Mouse (Mus musculus) MEL (cell line): ENCODE measurements at regions not wholly inside any gene's neighbourhood (a gene's known extent, or its start where the extent isn't known, plus 50 kb on each side); places are given as distances from the start of the nearest gene placed in this dataset.

ENCODE experiments used
- DNase-seq: peaks from one replicate; pipeline ENCODE4 v3.0.0; 2011; ENCODE audit warnings: low read depth, low spot score
- H3K27ac ChIP-seq: 2 replicates; pipeline ENCODE4 v1.5.1; 2012; ENCODE audit warnings: low read depth, mild to moderate bottlenecking, control low read depth, low read length, moderate library complexity; ENCODE audit not compliant: control insufficient read depth
- H3K27me3 ChIP-seq, 2 experiments: fragments of 150-350 bp in 1 of 2; sonication (generic) in 1 of 2; 2 replicates each; pipeline ENCODE4 v1.6.1; 2012; ENCODE audit warnings: low read length in 2 of 2, mild to moderate bottlenecking in 2 of 2, improper control_type of control experiment in 1 of 2, moderate library complexity in 1 of 2; ENCODE audit not compliant: insufficient read depth in 2 of 2, control insufficient read depth in 1 of 2
- H3K36me3 ChIP-seq, 2 experiments: 2 replicates each; pipeline ENCODE4 v1.6.1; 2012 to 2014; ENCODE audit warnings: low read length in 2 of 2, improper control_type of control experiment in 1 of 2, inconsistent platforms in 1 of 2, mild to moderate bottlenecking in 1 of 2; ENCODE audit not compliant: insufficient read depth in 2 of 2, control insufficient read depth in 1 of 2
- H3K4me1 ChIP-seq, 2 experiments: fragments of 150-350 bp in 1 of 2; sonication (generic) in 1 of 2; 2 replicates each; pipeline ENCODE4 v1.6.1; 2012; ENCODE audit warnings: low read length in 2 of 2, improper control_type of control experiment in 1 of 2, mild to moderate bottlenecking in 1 of 2; ENCODE audit not compliant: insufficient read depth in 2 of 2, control insufficient read depth in 1 of 2
- H3K4me3 ChIP-seq, 2 experiments: fragments of 150-350 bp in 1 of 2; sonication (generic) in 1 of 2; 2 replicates each; pipeline ENCODE4 v1.5.1; 2012; ENCODE audit warnings: low read depth in 2 of 2, low read length in 2 of 2, mild to moderate bottlenecking in 2 of 2, moderate library complexity in 2 of 2, control low read depth in 1 of 2, improper control_type of control experiment in 1 of 2; ENCODE audit not compliant: control insufficient read depth in 1 of 2, insufficient read depth in 1 of 2
- H3K79me2 ChIP-seq: 2 replicates; pipeline ENCODE4 v1.6.1; 2012; ENCODE audit warnings: mild to moderate bottlenecking, low read length, moderate library complexity; ENCODE audit not compliant: control insufficient read depth, poor library complexity, insufficient read depth
- H3K9ac ChIP-seq: 2 replicates; pipeline ENCODE4 v1.6.1; 2012; ENCODE audit warnings: low read depth, mild to moderate bottlenecking, control low read depth, low read length, moderate library complexity; ENCODE audit not compliant: control insufficient read depth, poor library complexity, severe bottlenecking
- H3K9me3 ChIP-seq: fragments of 150-350 bp; sonication (generic); replicated peaks from 2 replicates; pipeline ENCODE4 v1.6.1; 2012; ENCODE audit warnings: mild to moderate bottlenecking, low read length, improper control_type of control experiment, moderate library complexity; ENCODE audit not compliant: insufficient read depth
- BHLHE40 ChIP-seq: IDR thresholded peaks from 2 replicates; pipeline ENCODE4 v1.6.1; 2012; ENCODE audit warnings: low read depth, mild to moderate bottlenecking, inconsistent platforms, low read length, improper control_type of control experiment, borderline replicate concordance
- CHD1 ChIP-seq: IDR thresholded peaks from 2 replicates; pipeline ENCODE4 v1.6.1; 2012; ENCODE audit warnings: low read depth, mild to moderate bottlenecking, inconsistent platforms, low read length, improper control_type of control experiment
- CHD2 ChIP-seq: IDR thresholded peaks from 2 replicates; pipeline ENCODE4 v1.6.1; 2011; ENCODE audit warnings: low read length, improper control_type of control experiment
- CTCF ChIP-seq, 3 experiments: IDR thresholded peaks in 2 of 3; conservative IDR thresholded peaks in 1 of 3; 2 replicates each; pipeline ENCODE4 v1.5.1; 2011 to 2012; ENCODE audit warnings: low read length in 3 of 3, low read depth in 2 of 3, mild to moderate bottlenecking in 2 of 3, improper control_type of control experiment in 1 of 3, inconsistent platforms in 1 of 3, mixed read lengths in 1 of 3, moderate library complexity in 1 of 3; ENCODE audit not compliant: control insufficient read depth in 1 of 3, insufficient read depth in 1 of 3, poor library complexity in 1 of 3, severe bottlenecking in 1 of 3
- GABPA ChIP-seq: IDR thresholded peaks from 2 replicates; pipeline ENCODE4 v1.6.1; 2012; ENCODE audit warnings: low read depth, mild to moderate bottlenecking, inconsistent platforms, low read length, improper control_type of control experiment, moderate library complexity
- HCFC1 ChIP-seq: IDR thresholded peaks from 2 replicates; pipeline ENCODE4 v1.6.1; 2012; ENCODE audit warnings: low read depth, mild to moderate bottlenecking, inconsistent platforms, low read length, improper control_type of control experiment, moderate library complexity
- KAT2A ChIP-seq: conservative IDR thresholded peaks from 2 replicates; pipeline ENCODE4 v1.6.1; 2012; ENCODE audit warnings: low read depth, low read length, improper control_type of control experiment, inconsistent platforms
- MAX ChIP-seq: IDR thresholded peaks from 2 replicates; pipeline ENCODE4 v1.6.1; 2011; ENCODE audit warnings: low read length, improper control_type of control experiment
- MXI1 ChIP-seq: IDR thresholded peaks from 2 replicates; pipeline ENCODE4 v1.6.1; 2011; ENCODE audit warnings: mild to moderate bottlenecking, low read depth, low read length, improper control_type of control experiment
- MYB ChIP-seq: IDR thresholded peaks from 2 replicates; pipeline ENCODE4 v1.6.1; 2011; ENCODE audit warnings: mild to moderate bottlenecking, low read depth, low read length, improper control_type of control experiment
- MYC ChIP-seq: IDR thresholded peaks from 2 replicates; pipeline ENCODE4 v1.6.1; 2011; ENCODE audit warnings: low read depth, mild to moderate bottlenecking, low read length, improper control_type of control experiment, moderate library complexity
- NELFE ChIP-seq: IDR thresholded peaks from 2 replicates; pipeline ENCODE4 v1.6.1; 2011; ENCODE audit warnings: low read depth, low read length, improper control_type of control experiment
- NRF1 ChIP-seq: IDR thresholded peaks from 2 replicates; pipeline ENCODE4 v1.6.1; 2014; ENCODE audit warnings: low read depth, mild to moderate bottlenecking, inconsistent platforms, low read length, improper control_type of control experiment, moderate library complexity; ENCODE audit not compliant: poor library complexity, insufficient read depth, severe bottlenecking
- POLR2A ChIP-seq, 2 experiments: IDR thresholded peaks; 2 replicates each; pipeline ENCODE4 v1.6.1; 2011 to 2012; ENCODE audit warnings: low read length in 2 of 2, mild to moderate bottlenecking in 2 of 2, control low read depth in 1 of 2, improper control_type of control experiment in 1 of 2, low read depth in 1 of 2, moderate library complexity in 1 of 2; ENCODE audit not compliant: control insufficient read depth in 1 of 2, insufficient read depth in 1 of 2, poor library complexity in 1 of 2
- POLR2AphosphoS5 ChIP-seq: IDR thresholded peaks from 2 replicates; pipeline ENCODE4 v1.6.1; 2012; ENCODE audit warnings: low read depth, borderline replicate concordance, mild to moderate bottlenecking, inconsistent platforms, low read length, moderate library complexity, mixed read lengths
- RAD21 ChIP-seq: IDR thresholded peaks from 2 replicates; pipeline ENCODE4 v1.6.1; 2011; ENCODE audit warnings: mild to moderate bottlenecking, low read depth, low read length, improper control_type of control experiment
- SIN3A ChIP-seq: IDR thresholded peaks from 2 replicates; pipeline ENCODE4 v1.6.1; 2012; ENCODE audit warnings: low read length, improper control_type of control experiment, inconsistent platforms
- SMC3 ChIP-seq: IDR thresholded peaks from 2 replicates; pipeline ENCODE4 v1.6.1; 2011; ENCODE audit warnings: low read depth, low read length, improper control_type of control experiment
- TBP ChIP-seq: IDR thresholded peaks from 2 replicates; pipeline ENCODE4 v1.8.0; 2011; ENCODE audit warnings: low read depth, low read length, improper control_type of control experiment
- TCF12 ChIP-seq: IDR thresholded peaks from 2 replicates; pipeline ENCODE4 v1.6.1; 2014; ENCODE audit warnings: low read depth, mild to moderate bottlenecking, inconsistent platforms, low read length, improper control_type of control experiment, moderate library complexity
- UBTF ChIP-seq: IDR thresholded peaks from 2 replicates; pipeline ENCODE4 v1.6.1; 2012; ENCODE audit warnings: low read depth, mild to moderate bottlenecking, inconsistent platforms, low read length, improper control_type of control experiment, moderate library complexity, borderline replicate concordance; ENCODE audit not compliant: insufficient read depth
- USF1 ChIP-seq: IDR thresholded peaks from 2 replicates; pipeline ENCODE4 v1.6.1; 2014; ENCODE audit warnings: low read depth, mild to moderate bottlenecking, inconsistent platforms, low read length, improper control_type of control experiment, moderate library complexity
- USF2 ChIP-seq, 2 experiments: IDR thresholded peaks; 2 replicates each; pipeline ENCODE4 v1.6.1; 2011 to 2012; ENCODE audit warnings: improper control_type of control experiment in 2 of 2, low read length in 2 of 2, borderline replicate concordance in 1 of 2, inconsistent platforms in 1 of 2, low read depth in 1 of 2, mild to moderate bottlenecking in 1 of 2; ENCODE audit not compliant: insufficient read depth in 1 of 2
- ZKSCAN1 ChIP-seq: IDR thresholded peaks from 2 replicates; pipeline ENCODE4 v1.6.1; 2012; ENCODE audit warnings: low read depth, mild to moderate bottlenecking, inconsistent platforms, low read length, improper control_type of control experiment, moderate library complexity
- ZMIZ1 ChIP-seq: IDR thresholded peaks from 2 replicates; pipeline ENCODE4 v1.6.1; 2012; ENCODE audit warnings: low read depth, mild to moderate bottlenecking, inconsistent platforms, low read length, improper control_type of control experiment, moderate library complexity
- ZNF384 ChIP-seq: IDR thresholded peaks from 2 replicates; pipeline ENCODE4 v1.6.1; 2012; ENCODE audit warnings: low read depth, mild to moderate bottlenecking, inconsistent platforms, low read length, improper control_type of control experiment

- Histone ChIP-seq H3K4me1 (no peaks in the 10 kb centered on the region), H3K79me2 (no peaks in the 10 kb centered on the region), H3K27ac (no peak overlapping the region), H3K36me3 (no peaks in the 10 kb centered on the region), H3K27me3 (no peaks in the 10 kb centered on the region), H3K9ac (no peak overlapping the region), H3K9me3 (no peaks in the 10 kb centered on the region), H3K4me3 (no peak overlapping the region)
- TF ChIP-seq POLR2AphosphoS5, result no peak
- TF ChIP-seq ZKSCAN1, result no peak
- TF ChIP-seq USF1, result no peak
- no peak for TF ChIP-seq CTCF (IDR thresholded peaks at IDR 0.05 in 2 of 3, conservative IDR thresholded peaks at IDR 0.05 in 1 of 3; ENCODE audit: control insufficient read depth in 1 of 3, insufficient read depth in 1 of 3, low read depth in 2 of 3, low read length in 3 of 3, poor library complexity in 1 of 3, severe bottlenecking in 1 of 3)
- no peak for TF ChIP-seq TBP
- no peak for TF ChIP-seq KAT2A
- no peak for TF ChIP-seq MXI1
- no peak for TF ChIP-seq MYB
- no peak for TF ChIP-seq NRF1
- TF ChIP-seq MYC, result no peak
- no peak for TF ChIP-seq BHLHE40
- TF ChIP-seq ZNF384, result no peak
- no peak for TF ChIP-seq POLR2A (IDR thresholded peaks at IDR 0.05; ENCODE audit: control insufficient read depth in 1 of 2, insufficient read depth in 1 of 2, low read depth in 1 of 2, low read length in 2 of 2, poor library complexity in 1 of 2)
- TF ChIP-seq ZMIZ1, result no peak
- TF ChIP-seq CHD1, result no peak
- TF ChIP-seq NELFE, result no peak
- no peak for TF ChIP-seq RAD21
- no peak for DNase-seq
Observed at GRCm38 (mm10) chr13:60426192-60426840, 175.4 kb upstream of the Dapk1 start.

GRCm38 (mm10) chr13:60427077-60427476 is 174.7 kb upstream of the Dapk1 start:
- no peak for TF ChIP-seq USF2 (IDR thresholded peaks at IDR 0.05; ENCODE audit: borderline replicate concordance in 1 of 2, insufficient read depth in 1 of 2, low read depth in 1 of 2, low read length in 2 of 2)
- TF ChIP-seq SIN3A, result no peak
- TF ChIP-seq CHD2, result no peak
- TF ChIP-seq GABPA, result no peak
- no peak for TF ChIP-seq CTCF (IDR thresholded peaks at IDR 0.05 in 2 of 3, conservative IDR thresholded peaks at IDR 0.05 in 1 of 3; ENCODE audit: control insufficient read depth in 1 of 3, insufficient read depth in 1 of 3, low read depth in 2 of 3, low read length in 3 of 3, poor library complexity in 1 of 3, severe bottlenecking in 1 of 3)
- no peak for TF ChIP-seq SMC3
- no peak for TF ChIP-seq MAX
- no peak for TF ChIP-seq POLR2A (IDR thresholded peaks at IDR 0.05; ENCODE audit: control insufficient read depth in 1 of 2, insufficient read depth in 1 of 2, low read depth in 1 of 2, low read length in 2 of 2, poor library complexity in 1 of 2)
- TF ChIP-seq HCFC1, result no peak
- no peak for TF ChIP-seq POLR2AphosphoS5
- no peak for TF ChIP-seq TBP
- TF ChIP-seq TCF12, result no peak
- TF ChIP-seq MXI1, result no peak
- no peak for TF ChIP-seq UBTF
- TF ChIP-seq USF1, result no peak
- no peak for TF ChIP-seq NRF1
- no peak for TF ChIP-seq RAD21
- TF ChIP-seq, all 39 proteins: peak for 0
- Histone ChIP-seq H3K9ac (no peak overlapping the region), H3K27ac (no peak overlapping the region), H3K4me1 (no peaks in the 10 kb centered on the region), H3K36me3 (no peaks in the 10 kb centered on the region), H3K79me2 (no peaks in the 10 kb centered on the region), H3K27me3 (no peaks in the 10 kb centered on the region), H3K4me3 (no peak overlapping the region), H3K9me3 (no peaks in the 10 kb centered on the region)
- DNase-seq, result no peak
